24 mouse cellular contexts compared by ENCODE assay signal in the genomic region with DNA sequence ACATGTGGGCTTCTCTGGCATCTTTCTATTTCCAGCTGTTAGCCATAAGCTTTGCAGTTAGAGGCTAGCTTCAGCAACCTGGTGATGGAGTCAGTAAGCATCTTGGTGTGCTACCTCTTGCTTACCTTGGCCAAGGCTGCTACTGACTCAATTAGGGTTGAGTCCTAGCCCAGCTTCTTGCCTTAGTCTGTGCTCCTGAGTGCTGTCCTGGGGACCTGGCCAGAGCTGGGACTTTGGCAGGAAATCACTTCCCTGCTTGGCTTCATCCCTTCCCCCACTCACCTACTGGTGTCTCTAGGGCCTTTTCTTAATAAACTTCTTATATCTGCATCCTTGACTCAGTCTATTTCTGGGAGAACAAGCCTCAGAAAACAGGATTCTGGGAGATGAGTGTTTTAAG. TPM values are rescaled to one million over a fixed set of nuclear protein-coding genes. Genes with fewer than 3 reads are reported as not detected.
DNase-seq lines count a peak whose midpoint lies in the region; ATAC-seq and TF ChIP-seq lines count a peak whose summit lies in the region.
"Had no signal": no experiment of that assay in that cellular context is flagged by ENCODE, and none has a peak within 500 bp of the region (broad histone marks: within the 10 kb centered on the region; RNA-seq: fewer than 3 reads in every experiment).

No protein-coding gene starts in this region.

- H3K36me3 ChIP-seq in forebrain, embryonic 15.5 days, result no peaks in the 10 kb centered on the region
- H3K36me3 ChIP-seq: embryonic facial prominence, embryonic 15.5 days; lung, embryonic 15.5 days had no signal

- no peaks in the 10 kb centered on the region for H3K27me3 ChIP-seq in forebrain, embryonic 15.5 days
- H3K27me3 ChIP-seq: embryonic facial prominence, embryonic 15.5 days; heart, embryonic 15.5 days; limb, embryonic 15.5 days; lung, embryonic 15.5 days; megakaryocyte, embryonic 14.5 days; midbrain, embryonic 13.5 days had no signal

- H3K27ac ChIP-seq in forebrain, embryonic 15.5 days (replicated peaks), result peak overlapping the region; percentile 81; the same call in 1 of the 2 replicates
- no peak overlapping the region for H3K27ac ChIP-seq in layer of hippocampus, adult 2 months
- H3K27ac ChIP-seq: embryonic facial prominence, embryonic 15.5 days; heart, embryonic 15.5 days; limb, embryonic 15.5 days; liver, embryonic 14.5 days; lung, embryonic 15.5 days had no signal

- no peak overlapping the region for H3K4me3 ChIP-seq in forebrain, embryonic 15.5 days
- no peak overlapping the region for H3K4me3 ChIP-seq in layer of hippocampus, adult 2 months
- H3K4me3 ChIP-seq: embryonic facial prominence, embryonic 15.5 days; heart, embryonic 15.5 days; limb, embryonic 15.5 days; lung, embryonic 15.5 days; megakaryocyte, embryonic 14.5 days; midbrain, embryonic 13.5 days had no signal

- no peak for TF ChIP-seq CTCF in layer of hippocampus, adult 2 months (conservative IDR thresholded peaks at IDR 0.05)

- H3K4me2 ChIP-seq in forebrain, embryonic 15.5 days (replicated peaks), result no peak overlapping the region
- H3K4me2 ChIP-seq: embryonic facial prominence, embryonic 15.5 days; heart, embryonic 15.5 days; hindbrain, embryonic 14.5 days; limb, embryonic 15.5 days; lung, embryonic 15.5 days; midbrain, embryonic 13.5 days had no signal

- DNase-seq in cerebellum, adult 11 months, result peak; percentile 53
- DNase-seq in cerebellum, adult 18-20 months, result peak; percentile 68 to 69
- DNase-seq in cerebellum, postnatal 14 days, result peak; percentile 46 to 74
- DNase-seq in layer of hippocampus, adult 2 months (ENCODE audit: low spot score in 2 of 2), result no peak
- no peak for DNase-seq in retina, postnatal 1 day
- no peak for DNase-seq in lung, adult 18-20 months
- DNase-seq: adrenal gland, postnatal 25 days; heart, postnatal 4 days; kidney, adult 8-10 months; kidney, postnatal 10 days; lung, postnatal 36 days; spleen, adult 18-20 months; thymus, postnatal 14 days had no signal

- no peak overlapping the region for H3K9ac ChIP-seq in forebrain, embryonic 15.5 days (replicated peaks)
- H3K9ac ChIP-seq: embryonic facial prominence, embryonic 15.5 days; heart, embryonic 15.5 days; hindbrain, embryonic 14.5 days; limb, embryonic 15.5 days; liver, embryonic 14.5 days; lung, embryonic 15.5 days; midbrain, embryonic 13.5 days had no signal

- peaks cover 15% of the 10 kb centered on the region for H3K4me1 ChIP-seq in forebrain, embryonic 15.5 days
- H3K4me1 ChIP-seq: embryonic facial prominence, embryonic 15.5 days; limb, embryonic 15.5 days; lung, embryonic 15.5 days had no signal

- no peaks in the 10 kb centered on the region for H3K9me3 ChIP-seq in forebrain, embryonic 15.5 days
- H3K9me3 ChIP-seq: embryonic facial prominence, embryonic 15.5 days; heart, embryonic 15.5 days; limb, embryonic 15.5 days; lung, embryonic 15.5 days; midbrain, embryonic 13.5 days had no signal

- no peak for ATAC-seq in forebrain, embryonic 15.5 days (replicated peaks)

RNA-seq across cellular contexts. Expression of gene Chgb, which starts 30.4 kb away (rescaled TPM):
- polyA plus RNA-seq in forebrain, embryonic 15.5 days (2015; fragmentation: Nextera tagmentation; extraction: Ambion mirVana), result 36.3 and 39.4 TPM in 2 replicates
- 100 to 1,000 TPM; 339 to 356 TPM for total RNA-seq in layer of hippocampus, adult 2 months (2021)
- total RNA-seq: monocyte, adult 5-6 weeks; neutrophil, adult 5-6 weeks had no signal

Comparison
In these comparisons a context has a peak if more than half of its experiments do, and no peak if none do; other contexts are left out.
1. DNase-seq: peak in cerebellum, adult 11 months (single experiment), cerebellum, adult 18-20 months (2 of 2) and cerebellum, postnatal 14 days (2 of 2); none in layer of hippocampus, adult 2 months (0 of 2), retina, postnatal 1 day (single experiment) and lung, adult 18-20 months (0 of 2).